Mouse (Mus musculus) cerebellum, postnatal 4 days (tissue): ENCODE measurements around the gene Grik4.

Experiments used
- DNase-seq, 2 experiments: peaks; one replicate each; pipeline ENCODE4 v3.0.0; 2022; ENCODE audit warnings: low spot score in 2 of 2, mixed read lengths in 1 of 2

Grik4 gene

GRCm38 (mm10) chr9:42859959-42860794 lies 84.1 kb downstream of the Grik4 start:
- no peak for DNase-seq

- DNase-seq, result no peak
These were observed 85.1 kb downstream of the Grik4 start for GRCm38 (mm10) chr9:42858998-42859690.

- DNase-seq, result no peak
These were observed 85.7 kb downstream of the Grik4 start for GRCm38 (mm10) chr9:42858576-42858975.

- no peak for DNase-seq
These were observed 86.5 kb downstream of the Grik4 start for GRCm38 (mm10) chr9:42857756-42858155.

- no peak for DNase-seq
These were observed 91.2 kb downstream of the Grik4 start for GRCm38 (mm10) chr9:42853077-42853476.

GRCm38 (mm10) chr9:42850063-42850462 lies 94.2 kb downstream of the Grik4 start:
- no peak for DNase-seq

GRCm38 (mm10) chr9:42848061-42848460 lies 96.2 kb downstream of the Grik4 start:
- no peak for DNase-seq

GRCm38 (mm10) chr9:42846676-42847425 lies 97.4 kb downstream of the Grik4 start:
- no peak for DNase-seq

GRCm38 (mm10) chr9:42846139-42846538 lies 98.2 kb downstream of the Grik4 start:
- DNase-seq, result no peak

- DNase-seq, result peak in 1 of 2 experiments; percentile 16
These were observed 100.0 kb downstream of the Grik4 start for GRCm38 (mm10) chr9:42844301-42844700.

GRCm38 (mm10) chr9:42838299-42838698 lies 106.0 kb downstream of the Grik4 start:
- no peak for DNase-seq

GRCm38 (mm10) chr9:42837498-42837897 lies 106.8 kb downstream of the Grik4 start:
- no peak for DNase-seq

- DNase-seq, result no peak
These were observed 112.7 kb downstream of the Grik4 start for GRCm38 (mm10) chr9:42831558-42831957.

GRCm38 (mm10) chr9:42819247-42819646 lies 125.0 kb downstream of the Grik4 start:
- no peak for DNase-seq

- no peak for DNase-seq
These were observed 127.5 kb downstream of the Grik4 start for GRCm38 (mm10) chr9:42816815-42817214.

- no peak for DNase-seq
These were observed 135.1 kb downstream of the Grik4 start for GRCm38 (mm10) chr9:42809146-42809545.

- DNase-seq, result no peak
These were observed 135.9 kb downstream of the Grik4 start for GRCm38 (mm10) chr9:42808394-42808793.

- peak in 1 of 2 experiments; percentile 54 for DNase-seq
These were observed 141.2 kb downstream of the Grik4 start for GRCm38 (mm10) chr9:42803061-42803491.

- no peak for DNase-seq
These were observed 142.4 kb downstream of the Grik4 start for GRCm38 (mm10) chr9:42801929-42802328.

- no peak for DNase-seq
These were observed 144.2 kb downstream of the Grik4 start for GRCm38 (mm10) chr9:42800138-42800537.

- DNase-seq, result no peak
These were observed 144.6 kb downstream of the Grik4 start for GRCm38 (mm10) chr9:42799694-42800093.

- DNase-seq, result peak; percentile 47 to 82
These were observed 145.1 kb downstream of the Grik4 start for GRCm38 (mm10) chr9:42799242-42799641.
